Mouse (Mus musculus) limb, embryonic 14.5 days (tissue): ENCODE results near the gene Ifitm7. TPM values are rescaled to one million over a fixed set of nuclear protein-coding genes. Genes with fewer than 3 reads are reported as not detected.

Experiments
- ATAC-seq: fragments of 200-750 bp; cut with Nextera tagmentation; 2 replicates; pipeline ENCODE4 v1.8.0; 2017; ENCODE audit warnings: low read depth, moderate number of reproducible peaks, moderate TSS enrichment; ENCODE audit not compliant: low FRiP score
- DNase-seq: peaks from one replicate; pipeline ENCODE4 v3.0.0-alpha.2; 2015; ENCODE audit warnings: low spot score
- H3K27ac ChIP-seq: fragments of 300-500 bp; sonication (generic); replicated peaks from 2 replicates; pipeline ENCODE4 v1.5.1; 2014; ENCODE audit warnings: low read depth, mild to moderate bottlenecking, low read length, moderate library complexity, mixed read lengths
- H3K27me3 ChIP-seq: fragments of 300-500 bp; sonication (generic); 2 replicates; pipeline ENCODE4 v1.6.1; 2014; ENCODE audit warnings: low read length, mixed read lengths; ENCODE audit not compliant: control insufficient read depth, insufficient read depth
- H3K36me3 ChIP-seq: fragments of 300-500 bp; sonication (generic); 2 replicates; pipeline ENCODE4 v1.6.1; 2014; ENCODE audit warnings: mild to moderate bottlenecking, low read length, moderate library complexity, mixed read lengths; ENCODE audit not compliant: control insufficient read depth, insufficient read depth
- H3K4me1 ChIP-seq: fragments of 300-500 bp; sonication (generic); 2 replicates; pipeline ENCODE4 v1.6.1; 2014; ENCODE audit warnings: antibody characterized with exemption, low read length, mixed read lengths; ENCODE audit not compliant: control insufficient read depth, insufficient read depth
- H3K4me2 ChIP-seq: fragments of 300-500 bp; sonication (generic); replicated peaks from 2 replicates; pipeline ENCODE4 v1.6.1; 2014; ENCODE audit warnings: low read depth, mild to moderate bottlenecking, low read length, moderate library complexity; ENCODE audit not compliant: severe bottlenecking
- H3K4me3 ChIP-seq: fragments of 300-500 bp; sonication (generic); replicated peaks from 2 replicates; pipeline ENCODE4 v1.5.1; 2014; ENCODE audit warnings: low read length
- H3K9ac ChIP-seq: fragments of 300-500 bp; sonication (generic); 2 replicates; pipeline ENCODE4 v1.6.1; 2014; ENCODE audit warnings: mild to moderate bottlenecking, low read depth, low read length, moderate library complexity; ENCODE audit not compliant: severe bottlenecking
- H3K9me3 ChIP-seq: fragments of 300-500 bp; sonication (generic); 2 replicates; pipeline ENCODE4 v1.6.1; 2016; ENCODE audit warnings: low read length; ENCODE audit not compliant: control insufficient read depth
- POLR2A ChIP-seq: fragments of 200-500 bp; IDR thresholded peaks from 2 replicates; pipeline ENCODE4 v1.8.0; 2012; ENCODE audit warnings: inconsistent platforms, mild to moderate bottlenecking, moderate library complexity, borderline replicate concordance; ENCODE audit not compliant: insufficient read depth, insufficient read length; ENCODE audit errors: extremely low read depth
- WGBS: fragments of 180-500 bp; shearing (Covaris S2); extraction: QIAGEN DNeasy Blood & Tissue Kit; methylation state at CpG from one replicate; pipeline ENCODE4 v1.1.7; 2014; 5-methylcytosine and 5-hydroxymethylcytosine counted together
- polyA plus RNA-seq, 2 experiments: library from polyadenylated mRNA; depleted of rRNA in 1 of 2; stranded (reverse) in 1 of 2; unstranded in 1 of 2; fragments of >200 nt; fragmentation: Nextera tagmentation in 1 of 2; extraction: Ambion mirVana in 1 of 2; gene quantifications; 2 replicates each; pipeline versions ENCODE4 v1.2.1 to v1.2.3; 2012 to 2014

The Ifitm7 gene
- polyA plus RNA-seq, 2 experiments, result 0.13 TPM; not detected in 1

GRCm38 (mm10) chr16:14008081-14008480 is 21.4 kb upstream of the Ifitm7 start:
- H3K27ac ChIP-seq, result no peak overlapping the region
- DNase-seq (no peak), ATAC-seq (no peak)
- no peaks in the 10 kb centered on the region for H3K27me3 ChIP-seq
- H3K9ac ChIP-seq, result no peak overlapping the region
- no peaks in the 10 kb centered on the region for H3K4me1 ChIP-seq
- H3K9me3 ChIP-seq, result no peaks in the 10 kb centered on the region
- no peak overlapping the region for H3K4me3 ChIP-seq
- H3K4me2 ChIP-seq, result no peak overlapping the region
- 74% methylated on average over 2 of the region's 2 CpGs for whole genome bisulfite sequencing
- H3K36me3 ChIP-seq, result no peaks in the 10 kb centered on the region
- TF ChIP-seq POLR2A, result no peak

GRCm38 (mm10) chr16:14005266-14005665 is 18.6 kb upstream of the Ifitm7 start:
- Histone ChIP-seq H3K9ac (no peak overlapping the region), H3K4me1 (no peaks in the 10 kb centered on the region), H3K4me2 (no peak overlapping the region), H3K36me3 (no peaks in the 10 kb centered on the region), H3K27me3 (no peaks in the 10 kb centered on the region), H3K27ac (no peak overlapping the region), H3K9me3 (no peaks in the 10 kb centered on the region), H3K4me3 (no peak overlapping the region)
- TF ChIP-seq POLR2A, result no peak
- WGBS, result 85% methylated on average over 4 of the region's 4 CpGs
- DNase-seq, result no peak
- no peak for ATAC-seq

- Histone ChIP-seq H3K27me3 (no peaks in the 10 kb centered on the region), H3K36me3 (no peaks in the 10 kb centered on the region), H3K9me3 (no peaks in the 10 kb centered on the region), H3K4me2 (no peak overlapping the region), H3K4me3 (no peak overlapping the region), H3K27ac (no peak overlapping the region), H3K9ac (no peak overlapping the region), H3K4me1 (no peaks in the 10 kb centered on the region)
- DNase-seq, result no peak
- no peak for ATAC-seq
- TF ChIP-seq POLR2A, result no peak
- 78% methylated on average over 2 of the region's 2 CpGs for WGBS
These were observed 18.0 kb upstream of the Ifitm7 start for GRCm38 (mm10) chr16:14004726-14005125.

GRCm38 (mm10) chr16:14004170-14004569 is 17.5 kb upstream of the Ifitm7 start:
- Histone ChIP-seq H3K27me3 (no peaks in the 10 kb centered on the region), H3K36me3 (no peaks in the 10 kb centered on the region), H3K9ac (no peak overlapping the region), H3K4me1 (no peaks in the 10 kb centered on the region), H3K27ac (no peak overlapping the region), H3K4me3 (no peak overlapping the region), H3K9me3 (no peaks in the 10 kb centered on the region), H3K4me2 (no peak overlapping the region)
- 30% methylated on average over 3 of the region's 3 CpGs for WGBS
- peak; percentile 28 for DNase-seq
- TF ChIP-seq POLR2A, result no peak
- peak; percentile 77 for ATAC-seq

GRCm38 (mm10) chr16:14003386-14004130 is 16.9 kb upstream of the Ifitm7 start:
- H3K36me3 ChIP-seq, result no peaks in the 10 kb centered on the region
- DNase-seq (no peak), ATAC-seq (no peak)
- no peak overlapping the region for H3K4me3 ChIP-seq
- H3K9me3 ChIP-seq, result no peaks in the 10 kb centered on the region
- 52% methylated on average over 8 of the region's 8 CpGs for WGBS
- no peaks in the 10 kb centered on the region for H3K4me1 ChIP-seq
- H3K27ac ChIP-seq, result no peak overlapping the region
- H3K9ac ChIP-seq, result no peak overlapping the region
- H3K4me2 ChIP-seq, result no peak overlapping the region
- no peaks in the 10 kb centered on the region for H3K27me3 ChIP-seq
- TF ChIP-seq POLR2A, result no peak
